Mouse (Mus musculus): ENCODE data around the gene Gnai3.

- TF ChIP-seq CTCF (IDR thresholded peaks at IDR 0.05; ENCODE audit: control insufficient read depth, insufficient read depth, insufficient read length) (no peak), MYOD1 (IDR thresholded peaks at IDR 0.05; ENCODE audit: control insufficient read depth, insufficient read length, low read depth) (no peak), MAX (IDR thresholded peaks at IDR 0.05) (no peak), USF1 (IDR thresholded peaks at IDR 0.05; ENCODE audit: low read depth) (no peak), CEBPB (IDR thresholded peaks at IDR 0.05; ENCODE audit: low read depth) (no peak), MYOG (IDR thresholded peaks at IDR 0.05; ENCODE audit: control insufficient read depth, extremely low read depth, insufficient read length) (no peak), FOSL1 (IDR thresholded peaks at IDR 0.05; ENCODE audit: insufficient read depth, low read length, poor library complexity, severe bottlenecking) (no peak)
Observed at GRCm38 (mm10) chr3:108174672-108175531, 29.0 kb upstream of the Gnai3 start.
